Mouse (Mus musculus): ENCODE data around the gene Nek9. TPM values are rescaled to one million over a fixed set of nuclear protein-coding genes. Genes with fewer than 3 reads are reported as not detected.

Gene Nek9
- polyA plus RNA-seq, 1 experiment from 2014 or later, result 33.1 TPM

- Histone ChIP-seq H3K9ac (no peak overlapping the region), H3K36me3 (no peaks in the 10 kb centered on the region; the same call in 1 of the 2 replicates), H3K27ac (peak overlapping the region; percentile 78), H3K4me1 (peaks cover 15% of the 10 kb centered on the region), H3K4me3 (no peak overlapping the region), H3K4me2 (replicated peaks) (peak overlapping the region; percentile 11; the same call in 1 of the 2 replicates), H3K27me3 (no peaks in the 10 kb centered on the region), H3K9me3 (no peaks in the 10 kb centered on the region)
- 53% methylated on average over 7 of the region's 7 CpGs for WGBS
- 0 out of 2 replicates have a peak, but pooled peaks have one; percentile 22 for ATAC-seq (ENCODE audit: insufficient number of reproducible peaks, insufficient read depth, low FRiP score, low TSS enrichment)
Observed at GRCm38 (mm10) chr12:85256074-85256751, 82.9 kb downstream of the Nek9 start.

- H3K4me3 ChIP-seq, result no peak overlapping the region
- H3K4me2 ChIP-seq (replicated peaks), result no peak overlapping the region
- H3K9ac ChIP-seq, result no peak overlapping the region
- no peak for ATAC-seq (ENCODE audit: insufficient number of reproducible peaks, insufficient read depth, low FRiP score, low TSS enrichment)
- peaks cover 12% of the 10 kb centered on the region for H3K4me1 ChIP-seq
- peaks cover 10% of the 10 kb centered on the region; the same call in 1 of the 2 replicates for H3K36me3 ChIP-seq
- no peaks in the 10 kb centered on the region for H3K27me3 ChIP-seq
- 83% methylated on average over 3 of the region's 3 CpGs for WGBS
- no peaks in the 10 kb centered on the region for H3K9me3 ChIP-seq
- no peak overlapping the region for H3K27ac ChIP-seq
Observed at GRCm38 (mm10) chr12:85252083-85252482, 87.1 kb downstream of the Nek9 start.

Other genes starting within 250 kb of the Nek9 start
- 3.7 and 4.4 TPM in 2 replicates for gene Prox2, start 228.6 kb downstream of the Nek9 start, polyA plus RNA-seq (2016; fragmentation: Nextera tagmentation; extraction: Ambion mirVana)
- 110 and 117 TPM in 2 replicates for gene Dlst, start 228.5 kb downstream of the Nek9 start, polyA plus RNA-seq (2016; fragmentation: Nextera tagmentation; extraction: Ambion mirVana)
- gene Rps6kl1, start 188.1 kb downstream of the Nek9 start, polyA plus RNA-seq (2016; fragmentation: Nextera tagmentation; extraction: Ambion mirVana), result 1.7 and 2.2 TPM in 2 replicates
- gene Pgf, start 161.6 kb downstream of the Nek9 start, polyA plus RNA-seq (2016; fragmentation: Nextera tagmentation; extraction: Ambion mirVana), result 15.4 and 19.1 TPM in 2 replicates
- gene Eif2b2, start 119.9 kb downstream of the Nek9 start, polyA plus RNA-seq (2016; fragmentation: Nextera tagmentation; extraction: Ambion mirVana), result 79.0 and 88.2 TPM in 2 replicates
- 10.1 and 11.0 TPM in 2 replicates for gene Mlh3, start 68.8 kb downstream of the Nek9 start, polyA plus RNA-seq (2016; fragmentation: Nextera tagmentation; extraction: Ambion mirVana)
- 43.8 and 45.1 TPM in 2 replicates for gene Acyp1, start 50.9 kb downstream of the Nek9 start, polyA plus RNA-seq (2016; fragmentation: Nextera tagmentation; extraction: Ambion mirVana)
- 0.78 and 1.1 TPM in 2 replicates for gene Zc2hc1c, start 50.8 kb downstream of the Nek9 start, polyA plus RNA-seq (2016; fragmentation: Nextera tagmentation; extraction: Ambion mirVana)
- 266 and 275 TPM in 2 replicates for gene Tmed10, start 35.5 kb upstream of the Nek9 start, polyA plus RNA-seq (2016; fragmentation: Nextera tagmentation; extraction: Ambion mirVana)
- gene Fos, start 134.5 kb upstream of the Nek9 start, polyA plus RNA-seq (2016; fragmentation: Nextera tagmentation; extraction: Ambion mirVana), result 2.3 and 3.5 TPM in 2 replicates

All from embryonic facial prominence, embryonic 12.5 days (tissue).